Mouse (Mus musculus) kidney, adult 2 months (tissue): Measurements from ENCODE around the gene Rasgrp2. TPM values are rescaled to one million over a fixed set of nuclear protein-coding genes. Genes with fewer than 3 reads are reported as not detected.

Source experiments
- DNase-seq: peaks from one replicate; pipeline ENCODE4 v3.0.0; 2021
- H3K27ac ChIP-seq: fragments of 200-500 bp; 2 replicates; pipeline ENCODE4 v1.5.1; 2012; ENCODE audit warnings: low read depth, low read length, control low read depth, inconsistent platforms; ENCODE audit not compliant: insufficient read depth
- H3K27me3 ChIP-seq: fragments of 200-500 bp; replicated peaks from 2 replicates; pipeline ENCODE4 v1.6.1; 2012; ENCODE audit warnings: mild to moderate bottlenecking, moderate library complexity, low read length, inconsistent platforms; ENCODE audit not compliant: control insufficient read depth, insufficient read depth
- H3K36me3 ChIP-seq: fragments of 200-500 bp; 2 replicates; pipeline ENCODE4 v1.6.1; 2012; ENCODE audit warnings: mild to moderate bottlenecking, moderate library complexity, low read length, inconsistent platforms; ENCODE audit not compliant: control insufficient read depth, insufficient read depth
- H3K4me1 ChIP-seq: fragments of 200-500 bp; 2 replicates; pipeline ENCODE4 v1.6.1; 2011; ENCODE audit warnings: low read length; ENCODE audit not compliant: control insufficient read depth, insufficient read depth
- H3K4me3 ChIP-seq: fragments of 200-500 bp; 2 replicates; pipeline ENCODE4 v1.5.1; 2011; ENCODE audit warnings: mild to moderate bottlenecking, low read depth, low read length, control low read depth; ENCODE audit not compliant: insufficient read depth
- CTCF ChIP-seq: fragments of 200-500 bp; conservative IDR thresholded peaks from 2 replicates; pipeline ENCODE4 v1.5.1; 2011; ENCODE audit warnings: low read depth, mild to moderate bottlenecking, control low read depth, low read length, moderate library complexity, mixed read lengths; ENCODE audit not compliant: insufficient read depth, insufficient read length
- POLR2A ChIP-seq: fragments of 200-500 bp; IDR thresholded peaks from one replicate; pipeline ENCODE4 v1.6.1; 2011; ENCODE audit warnings: low read depth, low read length, control low read depth
- WGBS: fragments of 180-500 bp; shearing (Covaris S2); methylation state at CpG from one replicate; pipeline ENCODE4 v1.1.7; 2018; 5-methylcytosine and 5-hydroxymethylcytosine counted together
- polyA plus RNA-seq: library from polyadenylated mRNA; depleted of rRNA; stranded (reverse); fragments of >200 nt; gene quantifications from 2 replicates; pipeline ENCODE4 v1.2.3, GENCODE M21; 2012

The Rasgrp2 gene
- polyA plus RNA-seq, 1 experiment: 90.0 TPM

GRCm38 (mm10) chr19:6384128-6384527, 15.0 kb upstream of the Rasgrp2 start, which contains the start of gene Pygm:
Pygm (plus strand) TSS chr19:6384399.
- Histone ChIP-seq H3K27ac (no peak within 1 kb of the TSS), H3K36me3 (no peaks in the 10 kb centered on the region), H3K4me1 (0 out of 2 replicates have a peak, but pooled peaks cover 3% of the 10 kb centered on the region), H3K4me3 (peak within 1 kb of the TSS; percentile 38), H3K27me3 (no peaks in the 10 kb centered on the region)
- 46% methylated on average over 7 of the region's 7 CpGs for WGBS
- peak; percentile 77 for DNase-seq
- TF ChIP-seq POLR2A (peak; percentile 32), CTCF (no peak)

- H3K36me3 ChIP-seq: no peaks in the 10 kb centered on the region
- no peak for DNase-seq
- no peak overlapping the region for H3K27ac ChIP-seq
- peak overlapping the region; percentile 38 for H3K4me3 ChIP-seq
- H3K27me3 ChIP-seq: no peaks in the 10 kb centered on the region
- no peak for TF ChIP-seq CTCF
- no peak for TF ChIP-seq POLR2A
- WGBS: 48% methylated on average over 11 of the region's 11 CpGs
- 0 out of 2 replicates have a peak, but pooled peaks cover 3% of the 10 kb centered on the region for H3K4me1 ChIP-seq
Observed at GRCm38 (mm10) chr19:6384954-6385353, 14.2 kb upstream of the Rasgrp2 start.

- Histone ChIP-seq H3K4me3 (peak overlapping the region; percentile 38), H3K4me1 (0 out of 2 replicates have a peak, but pooled peaks cover 3% of the 10 kb centered on the region), H3K27ac (no peak overlapping the region), H3K36me3 (no peaks in the 10 kb centered on the region), H3K27me3 (no peaks in the 10 kb centered on the region)
- DNase-seq: no peak
- 76% methylated on average over 5 of the region's 5 CpGs for WGBS
- TF ChIP-seq CTCF (no peak), POLR2A (no peak)
Observed at GRCm38 (mm10) chr19:6385419-6385818, 13.7 kb upstream of the Rasgrp2 start.

DNA sequence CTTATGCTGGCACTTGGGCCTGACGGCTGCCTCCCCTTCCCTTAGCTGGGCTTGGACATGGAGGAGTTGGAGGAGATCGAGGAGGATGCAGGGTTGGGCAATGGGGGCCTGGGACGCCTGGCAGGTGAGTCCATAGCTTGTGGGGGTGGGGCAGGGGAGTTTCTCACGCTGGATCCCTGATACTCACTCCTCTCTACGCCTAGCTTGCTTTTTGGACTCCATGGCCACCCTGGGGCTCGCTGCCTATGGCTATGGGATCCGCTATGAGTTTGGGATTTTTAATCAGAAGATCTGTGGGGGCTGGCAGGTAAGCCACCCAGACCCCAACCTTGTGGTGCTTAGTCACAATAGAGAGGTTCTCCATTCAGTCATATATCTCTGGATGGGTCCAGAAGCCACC, 13.3 kb upstream of the Rasgrp2 start:
- no peak overlapping the region for H3K4me3 ChIP-seq
- no peak overlapping the region for H3K27ac ChIP-seq
- no peaks in the 10 kb centered on the region for H3K27me3 ChIP-seq
- 91% methylated on average over 7 of the region's 7 CpGs for WGBS
- H3K4me1 ChIP-seq: 0 out of 2 replicates have a peak, but pooled peaks cover 3% of the 10 kb centered on the region
- TF ChIP-seq POLR2A: no peak
- no peak for TF ChIP-seq CTCF
- H3K36me3 ChIP-seq: no peaks in the 10 kb centered on the region
- no peak for DNase-seq

- Histone ChIP-seq H3K27ac (no peak overlapping the region), H3K4me3 (no peak overlapping the region), H3K36me3 (no peaks in the 10 kb centered on the region), H3K4me1 (0 out of 2 replicates have a peak, but pooled peaks cover 3% of the 10 kb centered on the region), H3K27me3 (no peaks in the 10 kb centered on the region)
- 77% methylated on average over 9 of the region's 9 CpGs for WGBS
- DNase-seq: no peak
- no peak for TF ChIP-seq CTCF
- no peak for TF ChIP-seq POLR2A
Observed at GRCm38 (mm10) chr19:6386234-6386633, 12.9 kb upstream of the Rasgrp2 start.

- H3K4me3 ChIP-seq: no peak overlapping the region
- H3K36me3 ChIP-seq: no peaks in the 10 kb centered on the region
- no peaks in the 10 kb centered on the region for H3K27me3 ChIP-seq
- H3K27ac ChIP-seq: no peak overlapping the region
- 79% methylated on average over 13 of the region's 13 CpGs for WGBS
- TF ChIP-seq CTCF (no peak), POLR2A (no peak)
- 0 out of 2 replicates have a peak, but pooled peaks cover 3% of the 10 kb centered on the region for H3K4me1 ChIP-seq
- DNase-seq: no peak
Observed at GRCm38 (mm10) chr19:6388006-6388405, 11.1 kb upstream of the Rasgrp2 start.

DNA sequence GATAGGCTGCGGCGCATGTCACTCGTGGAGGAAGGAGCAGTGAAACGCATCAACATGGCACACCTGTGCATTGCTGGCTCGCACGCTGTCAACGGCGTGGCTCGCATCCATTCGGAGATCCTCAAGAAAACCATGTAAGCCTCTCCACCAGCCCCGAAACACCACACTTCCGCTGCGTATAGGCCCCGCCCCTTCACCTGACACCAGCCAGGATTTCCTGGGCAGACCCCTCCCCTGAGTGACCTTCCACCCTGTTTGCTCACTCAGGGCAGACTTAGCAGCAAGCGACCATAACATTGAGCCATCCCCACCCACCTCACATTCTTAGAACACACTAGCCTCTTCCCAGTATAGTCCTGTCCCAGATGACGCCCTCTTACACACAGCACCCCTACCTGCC, 9.3 kb upstream of the Rasgrp2 start:
- Histone ChIP-seq H3K36me3 (no peaks in the 10 kb centered on the region), H3K4me3 (no peak overlapping the region), H3K27me3 (no peaks in the 10 kb centered on the region), H3K27ac (no peak overlapping the region), H3K4me1 (no peaks in the 10 kb centered on the region)
- WGBS: 30% methylated on average over 16 of the region's 16 CpGs
- DNase-seq: no peak
- TF ChIP-seq CTCF (no peak), POLR2A (no peak)

- H3K36me3 ChIP-seq: no peaks in the 10 kb centered on the region
- no peak overlapping the region for H3K4me3 ChIP-seq
- H3K27me3 ChIP-seq: no peaks in the 10 kb centered on the region
- 80% methylated on average over 6 of the region's 6 CpGs for WGBS
- TF ChIP-seq CTCF (no peak), POLR2A (no peak)
- H3K27ac ChIP-seq: no peak overlapping the region
- no peak for DNase-seq
- no peaks in the 10 kb centered on the region for H3K4me1 ChIP-seq
Observed at GRCm38 (mm10) chr19:6390251-6390650, 8.9 kb upstream of the Rasgrp2 start.
